Mouse (Mus musculus) heart, adult 2 months (tissue): ENCODE data around the gene Gck.

Source experiments
- CTCF ChIP-seq: fragments of 200-600 bp; IDR thresholded peaks from 2 replicates; pipeline ENCODE4 v1.8.1; 2022; ENCODE audit warnings: antibody characterized with exemption, mild to moderate bottlenecking, moderate library complexity
- POLR2A ChIP-seq: fragments of 200-500 bp; IDR thresholded peaks from 2 replicates; pipeline ENCODE4 v1.6.1; 2011; ENCODE audit warnings: mild to moderate bottlenecking, low read depth, low read length, control low read depth; ENCODE audit not compliant: insufficient read depth

DNA sequence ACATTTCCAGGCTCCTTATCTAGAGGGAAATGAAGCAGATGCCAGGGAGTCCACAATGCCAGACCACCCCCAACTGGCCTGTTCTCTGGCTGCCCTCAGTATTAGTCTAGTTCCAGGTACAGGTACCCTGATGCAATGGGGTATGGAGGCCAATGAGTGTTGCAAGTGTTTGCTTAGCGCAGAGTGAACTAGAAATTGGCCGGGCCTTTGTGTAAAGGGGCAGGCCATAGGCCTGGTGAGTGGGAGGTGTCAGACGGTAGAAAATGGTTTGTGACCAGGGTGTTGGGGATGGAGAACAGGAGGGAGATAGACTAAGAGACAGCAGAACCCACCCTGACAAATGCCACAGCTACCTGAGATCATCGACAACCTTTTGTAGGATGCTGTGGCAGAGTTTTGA is 30.3 kb downstream of the Gck start:
- TF ChIP-seq CTCF (no peak), POLR2A (no peak)
